Mouse (Mus musculus) cerebellum, adult 18-20 months (tissue): ENCODE data around the gene Aar2.

Experiments used
- DNase-seq, 2 experiments: peaks; one replicate each; pipeline ENCODE4 v3.0.0; 2021

Aar2 gene

DNA sequence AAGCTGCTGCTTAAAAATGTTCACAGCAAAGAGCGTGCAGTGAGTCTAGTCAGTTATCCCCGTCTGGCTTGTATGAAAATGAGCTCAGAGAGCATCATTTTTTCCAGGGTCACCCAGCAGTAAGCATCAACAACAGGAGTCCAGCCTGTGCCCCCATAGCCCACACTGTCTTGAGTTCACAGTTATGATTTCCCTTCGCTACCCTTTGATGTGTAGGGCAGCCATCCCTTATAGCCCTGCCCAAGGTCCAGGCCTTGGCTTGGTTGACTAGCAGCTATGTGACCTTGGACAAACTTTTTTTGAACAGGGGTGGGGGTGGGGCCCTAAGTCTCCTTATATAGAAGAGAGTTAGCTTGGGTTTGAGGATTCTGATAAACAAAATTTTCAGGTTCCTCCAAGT lies 21.9 kb downstream of the Aar2 start:
- no peak for DNase-seq

DNA sequence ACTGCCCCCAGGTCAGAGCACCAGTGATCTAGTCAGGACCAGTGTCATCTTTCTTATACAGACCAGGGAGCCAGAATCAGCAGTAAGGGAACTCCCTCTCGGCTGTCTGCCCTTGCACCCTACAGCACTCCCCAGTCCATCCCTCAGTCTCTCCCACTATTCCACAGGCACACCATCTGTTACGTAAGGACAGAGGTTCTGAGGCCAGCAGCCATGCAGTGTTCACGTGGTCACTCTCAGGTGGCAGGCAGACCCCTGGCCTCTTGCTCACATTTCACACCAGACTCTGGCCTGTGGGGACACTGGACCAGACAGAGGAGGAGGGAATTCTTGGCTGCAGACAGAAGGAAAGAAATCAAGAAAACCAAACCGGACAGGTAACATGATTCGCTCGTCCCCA lies 24.1 kb downstream of the Aar2 start:
- DNase-seq: no peak

DNA sequence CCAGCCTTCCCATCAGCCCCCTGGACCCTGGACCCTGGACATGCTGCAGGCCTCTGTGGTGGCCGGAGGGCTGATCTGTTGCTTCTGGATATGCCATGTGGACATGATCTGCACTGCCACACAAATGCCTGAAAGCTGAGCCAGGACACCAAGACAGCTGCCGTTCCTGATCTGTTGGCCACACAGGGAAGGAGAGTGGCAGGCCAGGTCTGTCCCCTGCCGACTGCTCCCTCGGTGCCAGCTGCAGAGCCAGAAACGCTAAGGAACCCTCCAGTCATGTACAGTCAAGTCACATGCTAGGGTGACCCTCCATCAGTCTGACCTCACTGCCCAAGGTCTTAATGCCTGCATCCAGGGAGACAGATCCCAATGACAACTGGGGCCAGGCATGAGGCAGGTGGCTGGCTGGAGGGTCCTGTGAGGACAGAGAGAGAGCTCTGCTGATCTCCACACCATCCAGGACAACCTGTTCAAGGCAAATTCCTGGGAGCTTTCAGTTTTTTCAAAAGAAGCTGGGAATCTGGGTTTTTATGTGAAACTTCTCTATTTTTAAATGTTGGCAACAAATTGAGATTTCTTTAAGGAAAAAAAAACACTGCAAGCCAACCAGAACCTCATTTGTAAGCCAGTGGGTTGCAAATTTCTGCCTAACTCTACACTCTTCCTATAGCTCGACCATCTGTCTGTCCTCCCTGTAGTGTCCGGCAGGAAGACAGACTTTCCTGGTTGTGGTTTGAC lies 29.6 kb downstream of the Aar2 start:
- no peak for DNase-seq

DNA sequence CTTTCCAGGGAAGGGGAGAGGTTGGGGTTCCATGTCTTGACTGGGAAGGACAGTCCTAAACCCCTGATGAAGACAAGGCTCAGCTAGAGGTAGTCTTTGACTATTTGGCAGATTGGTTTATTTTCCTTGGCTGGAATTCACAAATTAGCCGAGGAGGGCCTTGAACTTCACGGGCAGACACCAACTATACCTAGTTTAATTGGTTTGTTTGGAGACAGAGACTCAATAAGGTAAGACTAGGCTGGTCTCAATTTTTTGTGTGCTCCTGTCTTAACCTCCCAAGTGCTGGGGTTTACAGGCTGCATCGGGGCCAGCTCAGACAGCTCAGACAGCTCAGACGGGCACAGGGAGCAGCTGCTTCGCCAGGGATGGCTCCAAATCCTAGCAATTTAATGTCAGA lies 33.1 kb downstream of the Aar2 start:
- DNase-seq: no peak

DNA sequence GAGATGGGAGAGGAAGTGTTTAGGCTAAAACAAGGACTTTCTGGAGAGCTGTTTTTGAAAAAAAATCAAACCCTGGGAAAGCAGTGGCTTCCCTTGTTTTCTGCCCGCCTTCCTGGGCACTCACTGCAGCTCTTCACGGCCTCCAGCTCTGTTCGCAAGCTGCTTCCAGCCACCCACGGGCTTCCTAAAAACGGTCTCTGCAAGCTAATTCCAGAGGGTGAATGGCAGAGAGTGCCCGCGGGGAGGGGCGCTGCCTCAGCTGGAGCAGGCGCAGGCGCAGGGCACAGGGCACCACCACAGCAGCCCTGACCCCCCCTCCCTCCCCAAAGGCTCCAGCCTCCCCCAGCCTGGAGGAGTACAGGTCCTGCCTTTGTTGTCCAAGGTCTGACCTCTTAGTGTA lies 33.9 kb downstream of the Aar2 start:
- peak in 1 of 2 experiments; percentile 17 for DNase-seq

DNA sequence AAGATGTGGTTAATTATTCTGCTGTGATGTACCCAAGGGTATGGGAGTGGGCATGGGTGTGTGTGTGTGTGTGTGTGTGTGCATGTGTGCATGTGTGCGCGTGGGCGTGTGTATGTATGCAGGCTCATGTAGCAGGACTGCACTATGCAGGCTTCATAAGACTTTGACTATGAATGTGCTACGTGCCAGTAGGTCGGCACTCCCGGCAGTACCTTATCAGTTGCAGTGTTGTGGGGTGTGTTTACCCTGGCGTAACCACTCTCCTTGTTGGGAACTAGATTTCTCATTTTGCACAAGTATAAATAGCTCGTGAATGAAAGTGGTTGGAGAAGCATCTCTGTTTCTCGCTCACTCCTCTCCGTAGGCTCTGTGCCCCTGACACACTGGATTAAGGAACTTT lies 35.5 kb downstream of the Aar2 start:
- DNase-seq: no peak

DNA sequence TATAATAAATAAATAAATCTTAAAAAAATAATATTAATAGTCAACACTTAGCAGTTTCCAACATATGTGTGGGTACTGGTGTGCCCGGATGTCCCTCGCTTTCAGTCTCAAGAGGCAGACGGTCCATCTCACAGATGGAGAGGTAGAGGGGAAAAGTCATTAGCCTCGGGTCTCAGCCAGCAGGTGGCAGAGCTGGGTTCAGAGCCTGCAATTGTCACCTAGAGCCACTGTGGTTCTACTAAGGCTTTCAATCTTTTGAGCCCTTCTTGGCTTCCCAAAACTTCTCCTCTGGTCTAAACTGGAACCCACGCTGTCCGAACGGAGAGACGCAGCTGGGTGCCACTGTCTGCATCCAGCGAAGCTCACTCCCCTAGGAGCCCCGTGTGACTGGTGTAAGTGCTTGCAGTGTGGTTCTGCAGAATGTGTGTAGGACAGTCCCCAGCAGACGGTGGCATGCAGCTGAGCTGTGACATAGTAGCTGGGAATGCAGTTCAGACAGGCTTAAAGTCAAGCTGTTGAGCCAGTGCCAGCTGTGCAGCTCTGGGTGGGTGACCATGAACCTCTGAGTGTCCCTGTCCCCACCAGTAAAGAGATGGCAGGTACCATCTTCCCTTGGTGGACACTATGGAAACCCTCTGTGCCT lies 36.9 kb downstream of the Aar2 start:
- peak; percentile 70 to 73 for DNase-seq

DNA sequence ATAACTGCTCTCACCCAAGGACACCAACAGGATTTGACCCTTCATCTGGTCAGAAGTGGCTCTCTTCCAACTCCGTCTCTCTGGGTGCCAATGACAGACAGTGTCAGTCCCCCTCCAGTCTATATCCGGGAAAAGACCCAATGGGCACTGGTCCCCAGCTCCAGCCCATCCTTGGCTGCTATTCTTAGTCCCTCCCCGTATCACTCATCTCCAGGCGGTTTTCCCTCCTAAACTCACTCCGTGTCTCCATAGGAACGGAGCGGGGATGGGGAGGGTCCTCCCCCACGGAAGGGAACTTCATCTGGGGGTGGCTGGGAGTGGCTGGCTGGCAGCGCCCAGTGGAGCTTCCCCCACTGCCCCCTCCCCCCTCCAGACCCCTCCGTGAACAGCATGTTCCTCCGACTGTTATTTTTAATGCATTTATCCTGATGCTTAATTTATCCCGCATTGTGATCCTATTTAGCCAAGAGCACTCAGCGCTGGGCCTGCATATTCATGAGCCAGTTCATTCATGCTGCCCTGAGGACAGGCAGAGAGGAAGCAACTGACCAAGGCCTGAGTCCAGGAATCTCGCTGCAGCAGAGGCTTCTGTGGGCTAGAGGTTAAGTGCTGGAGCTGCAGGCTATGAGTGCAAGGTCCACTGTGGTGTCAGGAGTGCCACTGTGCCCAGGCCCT lies 37.5 kb downstream of the Aar2 start:
- peak; percentile 20 to 24 for DNase-seq

DNA sequence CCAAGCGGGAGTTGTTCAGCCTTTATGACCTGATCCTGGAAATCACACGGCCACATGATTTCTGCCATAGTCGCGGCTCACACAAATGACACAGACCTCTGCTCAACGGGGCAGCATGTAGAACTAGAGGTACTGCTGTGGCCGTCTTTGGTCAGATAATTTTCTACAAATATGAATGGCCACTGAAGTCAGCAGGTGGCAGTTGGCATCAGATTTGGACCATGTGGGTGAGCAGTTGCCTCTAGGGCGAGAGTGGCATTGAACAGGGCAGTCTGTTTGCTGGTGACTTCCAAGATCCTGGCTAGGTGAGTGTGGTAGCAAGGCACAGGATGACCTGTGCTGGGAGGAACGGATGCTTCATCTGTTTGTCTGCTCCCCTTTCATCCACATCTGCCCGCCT lies 42.1 kb downstream of the Aar2 start:
- peak; percentile 23 to 38 for DNase-seq

DNA sequence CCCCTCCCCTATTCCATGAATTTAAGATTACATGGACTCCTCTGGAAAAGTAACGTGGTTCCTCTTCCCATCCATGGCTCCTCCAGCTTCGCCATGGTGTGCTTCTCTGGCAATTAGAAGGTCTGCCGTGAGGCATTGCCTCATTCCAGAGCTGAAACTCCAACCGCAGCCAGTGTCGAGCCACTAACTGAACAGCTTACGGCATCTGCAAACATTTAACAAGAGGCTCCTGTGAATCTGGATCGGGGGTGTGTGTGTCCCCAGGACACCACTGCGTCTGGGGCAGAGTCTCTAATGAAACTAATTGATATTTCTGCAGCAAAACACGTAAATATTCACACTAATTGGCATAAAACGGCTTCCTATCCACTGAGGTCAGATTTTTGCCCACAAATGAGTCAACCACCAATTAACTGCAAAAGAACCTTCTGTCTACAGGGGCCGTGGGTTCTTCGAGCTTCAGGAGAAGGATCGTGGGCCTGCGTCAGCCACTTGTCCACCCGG lies 47.7 kb downstream of the Aar2 start:
- DNase-seq: no peak

DNA sequence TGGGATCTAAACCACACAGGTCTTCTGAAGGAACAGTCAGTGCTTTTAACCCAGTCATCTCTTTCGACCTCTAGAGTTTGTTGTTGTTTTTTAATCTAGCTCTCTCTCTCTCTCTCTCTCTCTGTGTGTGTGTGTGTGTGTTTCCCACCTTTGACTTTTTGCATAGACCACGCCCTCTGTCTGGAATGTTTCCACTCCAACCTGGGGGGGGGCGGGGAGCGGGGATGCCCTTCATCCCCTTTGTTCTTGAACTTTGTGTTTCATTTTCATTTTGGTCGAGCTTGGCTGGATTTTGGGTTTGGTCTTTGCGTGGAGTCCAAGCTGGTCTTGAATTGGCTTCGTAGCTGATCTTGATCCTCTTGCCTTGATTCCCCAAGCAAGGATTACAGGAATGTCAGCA lies 55.2 kb downstream of the Aar2 start:
- no peak for DNase-seq

DNA sequence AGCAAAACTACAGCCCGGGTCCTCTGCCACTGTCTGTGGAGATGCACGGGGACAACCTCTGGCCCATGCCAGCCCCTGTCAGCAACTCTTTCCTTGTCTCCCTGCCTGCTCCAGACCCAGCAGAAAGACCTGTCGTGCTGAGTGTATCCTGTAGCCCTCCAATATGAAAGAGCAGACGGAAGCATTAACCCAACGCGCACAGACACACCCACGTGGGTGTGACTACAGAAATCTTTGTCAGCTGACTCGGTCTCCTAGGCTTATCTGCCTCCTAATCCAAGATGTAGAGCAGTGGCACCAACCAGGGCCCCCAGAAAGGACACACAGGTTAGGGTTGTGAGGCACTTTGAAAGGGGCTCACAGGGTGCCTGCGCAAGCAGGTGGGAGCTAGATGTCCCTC lies 56.3 kb downstream of the Aar2 start:
- DNase-seq: no peak

DNA sequence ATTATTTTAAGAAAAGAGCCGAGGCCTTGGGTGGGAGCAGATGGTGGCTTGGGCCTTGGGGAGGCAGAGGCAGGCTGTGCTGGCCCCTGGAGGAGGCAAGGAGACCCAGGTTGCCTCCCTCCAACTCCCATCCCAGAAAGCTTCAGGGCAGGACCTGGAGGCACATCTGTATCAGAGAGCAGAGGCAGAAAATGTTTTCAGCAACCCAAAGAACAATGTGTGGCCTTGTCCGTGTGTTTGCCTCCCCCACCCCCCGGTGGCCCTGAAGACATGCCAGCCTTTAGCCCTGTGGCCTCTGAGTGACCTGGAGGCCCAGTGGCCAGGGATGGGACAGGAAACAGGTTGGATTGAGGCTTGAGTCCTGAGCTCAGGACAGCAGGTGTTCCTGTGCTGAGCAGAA lies 57.8 kb downstream of the Aar2 start:
- DNase-seq: no peak

DNA sequence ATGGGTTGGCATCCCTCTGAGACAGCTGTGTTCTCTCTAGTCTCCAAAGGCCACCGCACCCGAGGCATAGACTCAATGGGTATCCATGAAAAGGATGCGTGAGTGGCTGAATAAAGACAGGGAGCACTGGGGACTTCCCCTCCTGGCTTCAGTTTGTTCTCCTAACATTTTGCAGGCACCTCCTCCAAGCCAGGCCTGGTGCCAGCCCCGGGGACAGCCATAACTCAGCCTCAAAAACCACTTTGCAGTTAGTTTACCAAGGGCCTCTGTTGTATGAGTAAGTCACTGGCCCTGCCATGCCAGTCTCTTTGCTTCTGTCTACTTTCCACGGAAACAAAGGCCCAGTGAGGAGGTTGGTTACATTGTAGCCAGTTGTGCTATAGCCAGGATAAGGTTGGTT lies 58.6 kb downstream of the Aar2 start:
- no peak for DNase-seq

DNA sequence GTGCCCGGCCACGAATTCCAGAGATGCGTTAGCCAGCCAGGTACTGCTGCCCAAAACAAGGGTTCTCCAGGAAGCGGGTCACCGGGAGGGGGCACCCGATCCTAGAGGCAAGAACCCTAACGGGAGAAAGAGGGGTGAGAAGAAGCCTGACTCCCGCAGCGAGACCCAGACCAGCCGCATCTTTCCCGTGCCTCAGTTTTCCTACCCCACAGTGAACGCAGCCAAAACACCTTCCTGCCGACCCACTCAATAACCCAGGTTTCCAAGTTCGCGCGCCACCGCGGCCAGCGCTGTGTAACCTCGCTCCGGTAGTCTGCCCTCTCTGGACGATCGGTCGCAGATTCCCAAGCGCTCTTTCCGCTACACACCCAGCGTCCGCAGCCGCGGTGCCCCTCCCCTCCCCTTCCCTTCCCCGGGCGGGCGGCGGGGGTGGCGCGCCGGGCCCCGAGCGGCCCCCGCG lies 65.7 kb downstream of the Aar2 start:
- DNase-seq: peak; percentile 92 to 94

DNA sequence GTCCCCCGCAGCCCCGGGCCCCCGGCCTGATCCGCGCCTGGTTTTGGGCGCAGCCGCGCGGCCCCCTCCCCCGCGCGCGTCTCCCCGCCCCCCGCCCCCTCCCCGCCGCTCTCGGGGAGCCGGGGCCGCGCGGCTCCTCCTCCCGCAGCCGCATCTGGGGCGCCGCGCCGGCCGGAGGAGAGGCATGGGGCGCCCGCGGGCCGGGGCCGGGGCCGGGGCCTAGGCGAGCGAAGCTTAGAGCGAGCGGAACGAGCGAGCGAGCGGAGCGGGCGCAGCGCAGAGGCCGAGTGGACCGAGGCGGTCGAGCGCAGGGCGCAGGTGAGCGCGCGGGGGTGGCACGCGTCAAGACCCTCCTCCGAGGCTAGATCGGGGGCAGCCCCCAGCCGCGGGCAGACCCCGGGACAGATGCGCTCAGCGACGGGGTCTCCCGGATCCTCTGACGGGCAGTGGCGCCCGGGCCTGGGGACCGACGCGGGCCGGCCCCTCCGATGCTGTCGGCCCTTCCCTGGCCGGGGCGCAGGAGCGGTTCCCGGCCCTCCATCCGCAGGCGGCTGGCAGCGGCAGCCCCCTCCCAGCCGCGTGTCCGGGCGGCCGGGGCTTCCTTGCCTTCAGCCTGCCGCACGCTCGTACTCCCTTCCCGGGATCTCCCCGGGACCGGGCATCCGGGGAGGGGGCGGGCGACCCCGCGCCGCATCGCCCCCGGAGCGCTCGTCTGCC lies 66.3 kb downstream of the Aar2 start, which contains the start of gene Dlgap4:
Dlgap4 (plus strand) TSS at position 165 of the 717 bp plus-strand sequence.
- peak; percentile 39 to 70 for DNase-seq

DNA sequence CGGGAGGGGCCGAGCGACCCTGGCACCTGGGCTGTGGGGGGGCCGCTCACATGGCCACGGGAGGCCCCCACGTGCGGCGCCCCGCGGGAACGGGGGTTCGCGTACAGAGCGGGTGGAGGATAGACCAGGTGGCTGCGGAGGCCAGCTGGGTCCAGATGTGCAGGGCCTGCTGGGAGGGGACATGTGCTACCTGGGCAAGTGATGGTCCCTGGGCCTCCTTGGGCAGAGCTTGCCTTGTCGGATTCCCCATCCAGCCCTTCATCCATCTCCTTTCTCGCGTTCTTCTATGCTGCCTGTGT lies 66.8 kb downstream of the Aar2 start:
- DNase-seq: peak; percentile 34 to 56

DNA sequence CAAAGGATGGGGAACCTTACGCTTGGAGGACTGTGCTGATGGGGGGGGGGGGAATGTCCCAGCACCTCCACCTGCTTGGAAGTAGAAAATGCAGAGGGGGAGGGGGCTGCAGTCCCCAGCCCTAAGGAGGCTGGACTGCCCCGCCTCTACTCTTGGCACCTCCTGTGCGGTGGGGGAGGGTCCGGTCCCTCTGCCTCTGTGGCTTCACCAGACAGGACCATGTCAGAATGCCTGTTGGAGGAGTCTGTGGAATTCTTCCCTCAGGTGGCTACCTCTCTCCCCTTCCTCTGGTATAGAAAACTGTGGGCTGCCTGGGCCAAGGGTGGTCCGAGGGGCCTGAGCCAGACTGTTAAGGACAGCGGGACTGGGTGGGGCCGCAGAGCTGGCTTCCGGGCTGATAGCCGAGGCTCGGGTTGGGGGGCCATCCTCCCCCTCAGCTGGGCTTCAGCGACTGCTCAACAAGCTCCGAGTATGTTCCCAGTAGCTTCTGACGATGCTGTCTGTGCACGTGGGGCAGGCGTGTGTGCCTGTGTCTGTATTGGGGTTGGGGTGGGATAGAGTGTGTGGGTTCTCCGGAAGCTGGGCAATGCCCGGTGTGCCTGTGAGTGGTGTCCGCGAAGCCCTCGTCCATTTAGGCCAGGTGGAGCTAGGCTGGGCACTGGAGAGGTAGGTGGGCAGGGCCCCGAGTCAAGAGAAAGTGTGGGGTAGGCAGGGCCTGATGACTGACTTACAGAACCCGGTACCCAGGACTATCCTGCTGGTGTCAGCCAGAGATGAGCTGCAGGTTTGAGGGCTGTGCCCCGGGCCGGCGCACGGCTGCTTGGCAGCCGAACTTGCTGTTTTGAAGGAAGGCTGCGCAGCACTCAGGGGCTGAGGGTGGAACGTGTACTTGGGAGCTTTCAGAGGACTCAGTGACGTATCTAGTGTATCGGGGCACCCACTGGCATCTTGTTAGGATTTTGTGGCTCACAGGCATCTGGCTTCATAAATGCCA lies 67.6 kb downstream of the Aar2 start:
- peak; percentile 37 to 42 for DNase-seq

DNA sequence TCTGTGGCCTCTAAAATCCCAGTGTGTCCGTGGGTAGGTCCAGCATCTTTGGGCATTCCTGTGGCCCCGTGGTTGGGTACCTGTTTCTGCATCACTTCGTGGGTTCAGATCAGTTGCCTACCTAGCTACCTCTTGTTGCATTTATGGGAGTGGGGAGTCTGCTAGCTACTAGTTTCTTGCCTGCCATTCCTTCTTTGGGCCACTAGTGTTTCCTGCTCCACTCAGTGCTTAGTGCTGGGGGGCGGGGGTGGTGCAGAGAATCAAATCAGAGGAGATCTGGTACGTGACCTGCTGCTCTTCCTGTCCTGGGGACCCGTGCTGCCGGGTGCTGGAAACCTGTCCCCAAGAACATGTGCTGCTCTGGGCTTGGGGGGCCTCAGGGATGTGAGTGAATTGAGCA lies 69.1 kb downstream of the Aar2 start:
- no peak for DNase-seq

DNA sequence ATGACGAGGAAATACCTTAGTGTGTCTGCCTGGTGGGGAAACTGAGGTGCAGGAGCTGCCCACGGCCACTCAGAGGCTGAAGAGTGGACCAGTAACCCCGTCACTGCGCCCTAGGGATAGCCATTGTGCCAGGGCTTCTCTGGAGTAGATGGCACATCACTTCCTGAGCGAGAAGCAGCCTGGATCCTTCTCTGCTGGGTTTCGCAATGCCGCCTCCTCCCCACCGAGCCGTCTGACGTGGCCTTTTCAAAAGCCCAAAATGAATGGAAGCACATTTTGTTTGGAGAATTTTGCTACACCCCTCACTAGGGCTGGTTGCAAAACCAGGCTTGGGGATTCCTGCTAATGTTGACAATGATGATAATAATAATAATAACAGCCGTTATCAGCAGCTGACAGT lies 70.2 kb downstream of the Aar2 start:
- no peak for DNase-seq
